Mouse (Mus musculus) spleen, adult 2 months (tissue): ENCODE data around the gene Tmem131. TPM values are rescaled to one million over a fixed set of nuclear protein-coding genes. Genes with fewer than 3 reads are reported as not detected.

ENCODE experiments used
- DNase-seq, 2 experiments: peaks; one replicate each; pipeline versions ENCODE4 v3.0.0 to v3.0.0-alpha.2; 2012 to 2021; ENCODE audit warnings: low spot score in 2 of 2, low read depth in 1 of 2
- H3K27ac ChIP-seq: fragments of 200-500 bp; 2 replicates; pipeline ENCODE4 v1.5.1; 2012; ENCODE audit warnings: low read length, inconsistent platforms; ENCODE audit not compliant: insufficient read depth
- H3K27me3 ChIP-seq: fragments of 200-500 bp; 2 replicates; pipeline ENCODE4 v1.6.1; 2012; ENCODE audit warnings: mild to moderate bottlenecking, moderate library complexity, low read length, inconsistent platforms; ENCODE audit not compliant: control insufficient read depth, insufficient read depth
- H3K36me3 ChIP-seq: fragments of 200-500 bp; 2 replicates; pipeline ENCODE4 v1.6.1; 2012; ENCODE audit warnings: mild to moderate bottlenecking, low read length, inconsistent platforms; ENCODE audit not compliant: control insufficient read depth, insufficient read depth
- H3K4me1 ChIP-seq: fragments of 200-500 bp; 2 replicates; pipeline ENCODE4 v1.6.1; 2011; ENCODE audit warnings: inconsistent platforms; ENCODE audit not compliant: control insufficient read depth, insufficient read depth, insufficient read length
- H3K4me3 ChIP-seq: fragments of 200-500 bp; 2 replicates; pipeline ENCODE4 v1.5.1; 2011; ENCODE audit warnings: mild to moderate bottlenecking, inconsistent platforms; ENCODE audit not compliant: insufficient read depth, insufficient read length; ENCODE audit errors: extremely low read depth
- CTCF ChIP-seq: fragments of 200-500 bp; IDR thresholded peaks from 2 replicates; pipeline ENCODE4 v1.5.1; 2011; ENCODE audit warnings: mild to moderate bottlenecking, inconsistent platforms; ENCODE audit not compliant: insufficient read depth, insufficient read length, insufficient replicate concordance; ENCODE audit errors: extremely low read depth
- POLR2A ChIP-seq: fragments of 200-500 bp; IDR thresholded peaks from 2 replicates; pipeline ENCODE4 v1.6.1; 2011; ENCODE audit warnings: low read depth, low read length, inconsistent platforms
- WGBS: fragments of 180-500 bp; shearing (Covaris S2); methylation state at CpG from one replicate; pipeline ENCODE4 v1.1.7; 2018; 5-methylcytosine and 5-hydroxymethylcytosine counted together
- polyA plus RNA-seq: library from polyadenylated mRNA; depleted of rRNA; stranded (reverse); fragments of >200 nt; gene quantifications from 2 replicates; pipeline ENCODE4 v1.2.3, GENCODE M21; 2012; rRNA removed

Gene Tmem131
- 23.7 and 26.5 TPM in 2 replicates for polyA plus RNA-seq

DNA sequence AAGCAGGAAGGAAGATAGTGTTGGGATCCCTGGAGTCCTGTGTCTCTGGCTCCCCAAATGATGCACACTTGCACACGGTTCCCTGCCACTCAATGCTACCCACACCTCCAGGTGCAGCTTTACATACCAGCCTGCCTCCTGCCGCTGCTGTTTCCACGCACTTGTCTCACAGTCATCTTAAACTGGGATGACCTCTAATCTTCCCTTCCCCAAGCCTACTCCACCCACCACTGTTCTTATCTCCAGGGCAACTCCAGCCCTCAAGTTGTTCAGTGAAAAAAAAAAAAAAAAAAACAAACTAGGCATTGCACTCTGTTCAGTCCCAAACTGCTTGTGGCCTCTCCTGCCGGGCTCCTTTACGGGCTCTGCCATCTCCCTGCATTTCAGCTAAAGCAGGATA is at the start of gene Tmem131:
Gene Tmem131, minus strand, starts transcription at position 14 of the 400 bp plus-strand sequence.
- H3K27ac ChIP-seq: no peak within 1 kb of the TSS
- H3K4me3 ChIP-seq: no peak within 1 kb of the TSS
- no peak for DNase-seq
- TF ChIP-seq POLR2A (no peak), CTCF (no peak)
- peaks cover 6% of the 10 kb centered on the region; the same call in 1 of the 2 replicates for H3K4me1 ChIP-seq
- 79% methylated on average over 5 of the region's 5 CpGs for WGBS
- H3K27me3 ChIP-seq: no peaks in the 10 kb centered on the region
- no peaks in the 10 kb centered on the region for H3K36me3 ChIP-seq

- Histone ChIP-seq H3K27ac (no peak overlapping the region), H3K36me3 (no peaks in the 10 kb centered on the region), H3K27me3 (no peaks in the 10 kb centered on the region), H3K4me3 (no peak overlapping the region), H3K4me1 (peaks cover 14% of the 10 kb centered on the region)
- no peak for DNase-seq
- TF ChIP-seq CTCF: no peak
- TF ChIP-seq POLR2A: no peak
- WGBS: 73% methylated on average over 6 of the region's 6 CpGs
These were observed 45.1 kb upstream of the Tmem131 start for GRCm38 (mm10) chr1:36988561-36988960.

- no peak for TF ChIP-seq POLR2A
- no peak for TF ChIP-seq CTCF
- 46% methylated on average over 6 of the region's 6 CpGs for WGBS
- no peaks in the 10 kb centered on the region for H3K27me3 ChIP-seq
- peak; percentile 24 to 50 for DNase-seq
- no peak overlapping the region for H3K27ac ChIP-seq
- no peaks in the 10 kb centered on the region for H3K36me3 ChIP-seq
- no peak overlapping the region for H3K4me3 ChIP-seq
- peaks cover 14% of the 10 kb centered on the region for H3K4me1 ChIP-seq
These were observed 44.7 kb upstream of the Tmem131 start for GRCm38 (mm10) chr1:36988161-36988560.

DNA sequence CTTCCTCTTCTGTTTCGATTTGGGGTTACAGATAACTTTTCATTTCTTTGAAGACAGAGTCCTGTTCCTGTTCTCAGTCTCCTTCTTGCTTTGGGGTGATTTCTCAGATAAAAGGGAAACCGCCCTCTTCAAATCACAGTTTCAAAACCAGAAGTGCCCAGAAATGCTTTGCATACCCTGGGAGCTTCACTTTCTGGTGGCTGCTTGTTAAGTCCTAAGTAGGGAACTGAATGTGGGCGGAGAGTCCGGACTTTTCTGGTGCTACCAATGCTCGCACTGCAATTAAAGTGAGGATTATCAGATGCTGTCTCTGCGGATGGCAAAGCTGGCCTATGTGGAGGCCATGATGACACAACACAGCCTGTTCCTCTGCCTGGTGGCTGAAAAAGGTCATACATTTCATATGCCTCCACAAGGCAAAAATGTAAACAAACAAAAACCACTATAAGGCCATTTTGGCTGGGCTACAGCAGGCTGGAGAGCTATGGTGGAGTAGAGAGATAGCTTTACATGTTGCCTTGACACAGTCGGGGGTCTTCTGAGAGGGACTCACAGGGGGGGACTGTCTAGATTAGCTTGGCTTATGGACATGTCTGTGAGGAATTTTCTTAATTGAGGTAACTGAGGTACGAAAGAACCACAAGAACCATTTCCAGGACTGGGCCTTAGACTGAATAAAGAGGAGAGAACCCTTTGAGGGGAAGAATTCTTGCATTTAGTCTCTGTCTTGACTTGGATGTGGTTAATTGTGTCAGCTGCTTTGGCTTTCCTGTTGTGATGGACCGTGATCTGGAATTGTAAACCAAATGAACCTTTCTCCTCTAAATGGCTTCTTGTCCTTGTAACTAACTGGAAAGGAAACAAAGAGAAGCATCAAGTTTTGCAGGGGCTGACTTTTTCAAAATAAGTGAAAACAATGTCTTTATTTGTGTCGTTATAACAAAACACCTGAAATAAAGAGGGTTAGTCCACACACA is 44.0 kb upstream of the Tmem131 start:
- peak overlapping the region; percentile 37 for H3K27ac ChIP-seq
- TF ChIP-seq CTCF (no peak), POLR2A (no peak)
- H3K4me3 ChIP-seq: no peak overlapping the region
- WGBS: 56% methylated on average over 10 of the region's 10 CpGs
- no peaks in the 10 kb centered on the region for H3K36me3 ChIP-seq
- peak; percentile 38 to 53 for DNase-seq
- peaks cover 14% of the 10 kb centered on the region for H3K4me1 ChIP-seq
- no peaks in the 10 kb centered on the region for H3K27me3 ChIP-seq

GRCm38 (mm10) chr1:36986396-36987160 is 43.1 kb upstream of the Tmem131 start:
- Histone ChIP-seq H3K27me3 (no peaks in the 10 kb centered on the region), H3K4me1 (peaks cover 14% of the 10 kb centered on the region), H3K4me3 (no peak overlapping the region), H3K36me3 (no peaks in the 10 kb centered on the region), H3K27ac (peak overlapping the region; percentile 37; the same call in 1 of the 2 replicates)
- TF ChIP-seq CTCF: no peak
- no peak for TF ChIP-seq POLR2A
- WGBS: 82% methylated on average over 14 of the region's 14 CpGs
- no peak for DNase-seq

- no peak for DNase-seq
- WGBS: 98% methylated on average over 6 of the region's 6 CpGs
- Histone ChIP-seq H3K36me3 (no peaks in the 10 kb centered on the region), H3K27ac (no peak overlapping the region), H3K4me3 (no peak overlapping the region), H3K4me1 (peaks cover 14% of the 10 kb centered on the region), H3K27me3 (no peaks in the 10 kb centered on the region)
- TF ChIP-seq POLR2A (no peak), CTCF (no peak)
These were observed 42.4 kb upstream of the Tmem131 start for GRCm38 (mm10) chr1:36985896-36986295.
